ENCODE assay signal across 8 mouse cellular contexts in genomic region chr12:69241771-69242431, GRCm38 (mm10). TPM values are rescaled to one million over a fixed set of nuclear protein-coding genes. Genes with fewer than 3 reads are reported as not detected.
DNase-seq lines count a peak whose midpoint lies in the region; ATAC-seq lines count a peak whose summit lies in the region.

No protein-coding gene starts in this region.

- WGBS in forebrain, embryonic 11.5 days: under 1% methylated on average over 49 of the region's 64 CpGs
- WGBS in heart, embryonic 16.5 days: under 1% methylated on average over 64 of the region's 64 CpGs
- WGBS in liver, embryonic 16.5 days (ENCODE audit: insufficient replicate concordance): 0% methylated on average over 60 of the region's 64 CpGs
- under 1% methylated on average over 64 of the region's 64 CpGs for WGBS in neural tube, embryonic 12.5 days

- no peaks in the 10 kb centered on the region for H3K36me3 ChIP-seq in forebrain, embryonic 11.5 days (ENCODE audit: control insufficient read depth, insufficient read depth, low read length)
- no peaks in the 10 kb centered on the region for H3K36me3 ChIP-seq in heart, embryonic 16.5 days (ENCODE audit: control insufficient read depth, insufficient read depth)
- H3K36me3 ChIP-seq in liver, embryonic 16.5 days (ENCODE audit: control insufficient read depth, insufficient read depth): no peaks in the 10 kb centered on the region
- H3K36me3 ChIP-seq in neural tube, embryonic 12.5 days: no peaks in the 10 kb centered on the region

- peak overlapping the region; percentile 71 for H3K4me3 ChIP-seq in forebrain, embryonic 11.5 days (ENCODE audit: low read depth, low read length)
- H3K4me3 ChIP-seq in heart, embryonic 16.5 days (ENCODE audit: low read length): peak overlapping the region; percentile 86
- H3K4me3 ChIP-seq in liver, embryonic 16.5 days (ENCODE audit: low read depth, low read length): peak overlapping the region; percentile 73
- H3K4me3 ChIP-seq in neural tube, embryonic 12.5 days: peak overlapping the region; percentile 61

- H3K4me2 ChIP-seq in forebrain, embryonic 11.5 days (ENCODE audit: low read depth, low read length, severe bottlenecking): peak overlapping the region; percentile 79
- peak overlapping the region; percentile 76 for H3K4me2 ChIP-seq in heart, embryonic 16.5 days (ENCODE audit: low read depth, low read length)
- H3K4me2 ChIP-seq in liver, embryonic 16.5 days (ENCODE audit: low read depth, low read length): peak overlapping the region; percentile 93
- H3K4me2 ChIP-seq in neural tube, embryonic 12.5 days (replicated peaks): peak overlapping the region; percentile 75

- H3K4me1 ChIP-seq in forebrain, embryonic 11.5 days (replicated peaks; ENCODE audit: control insufficient read depth, insufficient read depth, low read length): 0 out of 2 replicates have a peak, but pooled peaks cover 2% of the 10 kb centered on the region
- H3K4me1 ChIP-seq in heart, embryonic 16.5 days (ENCODE audit: control insufficient read depth, insufficient read depth, low read length): 0 out of 2 replicates have a peak, but pooled peaks cover 2% of the 10 kb centered on the region
- H3K4me1 ChIP-seq in liver, embryonic 16.5 days (ENCODE audit: control insufficient read depth, low read depth, low read length): peaks cover 8% of the 10 kb centered on the region
- H3K4me1 ChIP-seq in neural tube, embryonic 12.5 days: peaks cover 9% of the 10 kb centered on the region

- no peaks in the 10 kb centered on the region for H3K27me3 ChIP-seq in forebrain, embryonic 11.5 days (ENCODE audit: control insufficient read depth, insufficient read depth, low read length)
- H3K27me3 ChIP-seq in heart, embryonic 16.5 days (ENCODE audit: control insufficient read depth, insufficient read depth, low read length): no peaks in the 10 kb centered on the region
- no peaks in the 10 kb centered on the region for H3K27me3 ChIP-seq in liver, embryonic 16.5 days (ENCODE audit: control insufficient read depth, insufficient read depth, low read depth, low read length)
- no peaks in the 10 kb centered on the region for H3K27me3 ChIP-seq in neural tube, embryonic 12.5 days (replicated peaks)

- H3K9ac ChIP-seq in forebrain, embryonic 11.5 days (ENCODE audit: low read length): peak overlapping the region; percentile 94
- H3K9ac ChIP-seq in heart, embryonic 16.5 days (ENCODE audit: low read length): peak overlapping the region; percentile 85
- H3K9ac ChIP-seq in liver, embryonic 16.5 days (ENCODE audit: low read depth, low read length): peak overlapping the region; percentile 75
- H3K9ac ChIP-seq in neural tube, embryonic 12.5 days: peak overlapping the region; percentile 77

- no peaks in the 10 kb centered on the region for H3K9me3 ChIP-seq in forebrain, embryonic 11.5 days (ENCODE audit: control insufficient read depth, low read length)
- H3K9me3 ChIP-seq in heart, embryonic 16.5 days (replicated peaks; ENCODE audit: control insufficient read depth, low read length): no peaks in the 10 kb centered on the region
- H3K9me3 ChIP-seq in liver, embryonic 16.5 days (replicated peaks; ENCODE audit: control insufficient read depth, low read length): no peaks in the 10 kb centered on the region
- no peaks in the 10 kb centered on the region for H3K9me3 ChIP-seq in neural tube, embryonic 12.5 days

- H3K27ac ChIP-seq in forebrain, embryonic 11.5 days (ENCODE audit: low read depth, low read length): no peak overlapping the region
- H3K27ac ChIP-seq in heart, embryonic 16.5 days (ENCODE audit: low read length): peak overlapping the region; percentile 81
- no peak overlapping the region for H3K27ac ChIP-seq in liver, embryonic 16.5 days (ENCODE audit: low read length)
- 0 out of 2 replicates have a peak overlapping the region, but pooled peaks have one; percentile 16 for H3K27ac ChIP-seq in neural tube, embryonic 12.5 days

- ATAC-seq in forebrain, embryonic 11.5 days (replicated peaks; ENCODE audit: low FRiP score): peak; percentile 94
- peak; percentile 90 for ATAC-seq in heart, embryonic 16.5 days (replicated peaks; ENCODE audit: extremely low read depth, insufficient read depth, low FRiP score)
- peak; percentile 82 for ATAC-seq in liver, embryonic 16.5 days (ENCODE audit: low read depth)
- peak; percentile 93 for ATAC-seq in neural tube, embryonic 12.5 days (ENCODE audit: low FRiP score, low read depth)

- peak; percentile 74 for DNase-seq in CD4-positive, CD25-positive, alpha-beta regulatory T cell, adult 2 months (ENCODE audit: low read depth, low spot score)
- DNase-seq in c-Kit-positive CD71-negative TER-119-negative erythroid progenitor cells, embryonic 14.5 days (ENCODE audit: low read depth): peak; percentile 16
- peak; percentile 87 for DNase-seq in forebrain, embryonic 11.5 days (ENCODE audit: low spot score)
- peak; percentile 67 to 83 for DNase-seq in kidney, postnatal 36 days
- DNase-seq in telencephalon, adult 2 months (ENCODE audit: low read depth, low spot score): peak; percentile 50

RNA-seq across cellular contexts. Expression of gene Klhdc1, which starts 0.9 kb away (rescaled TPM):
- polyA plus RNA-seq in forebrain, embryonic 11.5 days (2014; fragmentation: Nextera tagmentation; extraction: Ambion mirVana): 3.1 and 3.8 TPM in 2 replicates
- polyA plus RNA-seq in heart, embryonic 16.5 days (2015; fragmentation: Nextera tagmentation; extraction: Ambion mirVana): 10.8 and 12.7 TPM in 2 replicates
- 2.5 TPM in 2 replicates for polyA plus RNA-seq in liver, embryonic 16.5 days (2015; fragmentation: Nextera tagmentation; extraction: Ambion mirVana)
- polyA plus RNA-seq in neural tube, embryonic 12.5 days (2016; fragmentation: Nextera tagmentation; extraction: Ambion mirVana): 5.7 TPM in 2 replicates

RNA-seq across cellular contexts. Expression of gene Pole2, which starts 13.9 kb away (rescaled TPM):
- 33.7 and 35.7 TPM in 2 replicates for polyA plus RNA-seq in forebrain, embryonic 11.5 days (2014; fragmentation: Nextera tagmentation; extraction: Ambion mirVana)
- polyA plus RNA-seq in heart, embryonic 16.5 days (2015; fragmentation: Nextera tagmentation; extraction: Ambion mirVana): 15.0 TPM in 2 replicates
- 15.3 and 18.4 TPM in 2 replicates for polyA plus RNA-seq in liver, embryonic 16.5 days (2015; fragmentation: Nextera tagmentation; extraction: Ambion mirVana)
- polyA plus RNA-seq in neural tube, embryonic 12.5 days (2016; fragmentation: Nextera tagmentation; extraction: Ambion mirVana): 14.0 and 15.6 TPM in 2 replicates

RNA-seq across cellular contexts. Expression of gene Gm49384, which starts 37.8 kb away (rescaled TPM):
- polyA plus RNA-seq in forebrain, embryonic 11.5 days (2014; fragmentation: Nextera tagmentation; extraction: Ambion mirVana): 43.2 and 46.6 TPM in 2 replicates
- 14.1 and 18.9 TPM in 2 replicates for polyA plus RNA-seq in heart, embryonic 16.5 days (2015; fragmentation: Nextera tagmentation; extraction: Ambion mirVana)
- polyA plus RNA-seq in liver, embryonic 16.5 days (2015; fragmentation: Nextera tagmentation; extraction: Ambion mirVana): 15.3 and 17.0 TPM in 2 replicates
- polyA plus RNA-seq in neural tube, embryonic 12.5 days (2016; fragmentation: Nextera tagmentation; extraction: Ambion mirVana): 21.0 and 22.7 TPM in 2 replicates

RNA-seq across cellular contexts. Expression of gene Dnaaf2, which starts 43.7 kb away (rescaled TPM):
- 17.1 and 20.0 TPM in 2 replicates for polyA plus RNA-seq in forebrain, embryonic 11.5 days (2014; fragmentation: Nextera tagmentation; extraction: Ambion mirVana)
- 6.1 and 7.8 TPM in 2 replicates for polyA plus RNA-seq in heart, embryonic 16.5 days (2015; fragmentation: Nextera tagmentation; extraction: Ambion mirVana)
- polyA plus RNA-seq in liver, embryonic 16.5 days (2015; fragmentation: Nextera tagmentation; extraction: Ambion mirVana): 4.2 and 4.5 TPM in 2 replicates
- 11.7 and 12.1 TPM in 2 replicates for polyA plus RNA-seq in neural tube, embryonic 12.5 days (2016; fragmentation: Nextera tagmentation; extraction: Ambion mirVana)

RNA-seq across cellular contexts. Expression of gene Gm49383, which starts 45.0 kb away (rescaled TPM):
- polyA plus RNA-seq in forebrain, embryonic 11.5 days (2014; fragmentation: Nextera tagmentation; extraction: Ambion mirVana): 42.2 and 43.4 TPM in 2 replicates
- 14.8 and 17.6 TPM in 2 replicates for polyA plus RNA-seq in heart, embryonic 16.5 days (2015; fragmentation: Nextera tagmentation; extraction: Ambion mirVana)
- 13.8 and 15.6 TPM in 2 replicates for polyA plus RNA-seq in liver, embryonic 16.5 days (2015; fragmentation: Nextera tagmentation; extraction: Ambion mirVana)
- 26.6 and 27.6 TPM in 2 replicates for polyA plus RNA-seq in neural tube, embryonic 12.5 days (2016; fragmentation: Nextera tagmentation; extraction: Ambion mirVana)

Comparison
In these comparisons a context has a peak if more than half of its experiments do, and no peak if none do; other contexts are left out.
1. DNase-seq: peak in every context shown above with its lines; median percentile 87 in forebrain, embryonic 11.5 days; 75 in kidney, postnatal 36 days; 74 in CD4-positive, CD25-positive, alpha-beta regulatory T cell, adult 2 months; 50 in telencephalon, adult 2 months; 16 in c-Kit-positive CD71-negative TER-119-negative erythroid progenitor cells, embryonic 14.5 days.
2. H3K27ac ChIP-seq: peak in heart, embryonic 16.5 days (single experiment) and neural tube, embryonic 12.5 days (single experiment); none in forebrain, embryonic 11.5 days (single experiment) and liver, embryonic 16.5 days (single experiment).
3. Peak in every context shown above with its lines, with median percentiles within 50 percentile points of each other: ATAC-seq, H3K4me2 ChIP-seq, H3K4me3 ChIP-seq and H3K9ac ChIP-seq.